Mouse (Mus musculus) gastrocnemius, adult 2 months (tissue): ENCODE measurements at regions not wholly inside any gene's neighbourhood (a gene's known extent, or its start where the extent isn't known, plus 50 kb on each side); places are given as distances from the start of the nearest gene placed in this dataset.

ENCODE experiments used
- DNase-seq: peaks from one replicate; pipeline ENCODE4 v3.0.0; 2022
- H3K27ac ChIP-seq: fragments of 200-600 bp; 2 replicates; pipeline ENCODE4 v1.8.1; 2022; ENCODE audit warnings: mild to moderate bottlenecking
- H3K4me3 ChIP-seq: fragments of 200-600 bp; 2 replicates; pipeline ENCODE4 v1.8.1; 2022; ENCODE audit warnings: mild to moderate bottlenecking, moderate library complexity
- CTCF ChIP-seq: fragments of 200-600 bp; IDR thresholded peaks from 2 replicates; pipeline ENCODE4 v1.8.1; 2022; ENCODE audit warnings: antibody characterized with exemption, mild to moderate bottlenecking, moderate library complexity
- intact Hi-C: fragments of 180-260 bp; cut with DNase I; formaldehyde crosslinking; loops from one replicate; pipeline ENCODE4 v1.15.1; 2025

DNA sequence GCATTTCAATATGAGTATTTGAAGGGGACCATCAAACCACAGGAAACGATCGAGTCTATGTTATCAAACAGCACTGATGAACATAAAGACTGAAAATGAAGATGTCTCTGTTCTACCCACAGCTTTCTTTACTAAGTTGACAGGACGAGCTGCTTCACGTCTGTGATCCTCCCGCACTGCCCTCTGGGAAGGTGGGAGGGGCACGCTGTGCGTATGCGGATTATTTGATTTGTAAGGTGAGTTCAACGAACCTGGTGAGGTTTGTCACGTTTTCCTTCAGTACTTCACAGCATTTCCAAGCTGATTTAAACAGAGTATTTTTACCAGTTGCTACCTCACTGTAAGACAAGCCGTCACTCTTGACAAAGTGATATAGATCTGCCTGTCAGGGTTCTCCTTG is 75.9 kb upstream of the Dusp10 start:
- intact Hi-C loops = no loop called here
- DNase-seq = no peak
- H3K4me3 ChIP-seq = no peak overlapping the region
- no peak overlapping the region for H3K27ac ChIP-seq
- TF ChIP-seq CTCF = no peak

DNA sequence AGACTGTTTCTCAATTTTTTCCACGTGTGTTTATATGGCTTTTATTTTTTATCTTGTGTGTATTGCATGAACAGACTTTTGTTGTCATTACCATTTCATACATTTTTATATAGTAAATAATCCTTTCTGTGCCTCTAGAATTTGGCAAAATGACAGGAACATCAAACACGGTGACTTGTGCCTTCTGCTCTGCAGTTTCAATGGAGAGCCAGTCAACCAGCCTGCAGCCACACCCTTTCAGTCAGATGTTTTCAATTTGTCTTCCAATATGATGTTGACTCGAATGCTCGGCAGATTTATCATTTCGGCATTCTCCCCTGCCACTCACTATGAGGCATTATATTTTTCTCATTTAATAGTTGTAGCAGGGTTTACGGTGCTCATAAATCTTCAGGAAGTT is 74.7 kb upstream of the Dusp10 start:
- DNase-seq = no peak
- Histone ChIP-seq H3K27ac (no peak overlapping the region), H3K4me3 (no peak overlapping the region)
- no peak for TF ChIP-seq CTCF
- intact Hi-C loops = no loop called here

DNA sequence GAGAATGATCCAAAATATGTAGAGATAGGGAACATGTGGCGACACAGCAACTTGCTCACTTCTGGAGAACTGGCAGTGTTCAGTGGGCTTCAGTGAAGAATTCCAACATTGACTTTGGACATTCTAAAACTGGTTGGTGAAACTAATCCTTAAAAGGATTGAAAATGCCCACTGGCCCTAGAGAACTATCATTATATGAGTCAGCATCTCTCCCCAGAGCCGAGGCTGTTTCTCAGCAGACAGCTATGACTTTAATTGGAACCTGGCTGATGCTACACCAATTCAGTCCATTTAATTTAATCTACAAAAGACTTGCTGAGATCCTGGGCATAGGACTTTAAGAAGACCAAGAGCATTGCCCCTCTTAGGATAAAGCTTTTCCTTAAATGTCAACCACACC is 72.4 kb upstream of the Dusp10 start:
- DNase-seq = no peak
- intact Hi-C loops = no loop called here
- no peak overlapping the region for H3K4me3 ChIP-seq
- no peak overlapping the region for H3K27ac ChIP-seq
- TF ChIP-seq CTCF = no peak

DNA sequence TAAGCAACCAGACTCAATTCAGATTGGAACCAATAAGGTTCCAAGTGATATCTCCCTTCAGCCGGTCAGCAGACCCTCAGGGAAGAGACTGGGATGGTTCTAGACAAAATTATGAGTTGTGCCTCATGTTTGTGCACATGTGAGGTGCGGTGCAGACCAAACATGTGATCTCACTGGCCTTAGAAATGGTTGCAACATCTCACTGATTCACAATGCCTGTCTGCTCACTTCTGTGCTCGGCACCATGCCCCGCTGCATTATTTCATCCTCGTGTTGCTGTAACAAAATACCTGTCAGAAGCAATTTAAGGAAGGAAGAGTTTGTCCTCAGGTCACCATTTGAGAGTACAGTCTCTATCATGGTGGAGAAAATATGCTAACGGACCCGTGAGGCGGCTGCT is 66.9 kb upstream of the Dusp10 start:
- intact Hi-C loops = no loop called here
- TF ChIP-seq CTCF = no peak
- DNase-seq = peak; percentile 50
- Histone ChIP-seq H3K27ac (no peak overlapping the region), H3K4me3 (no peak overlapping the region)

DNA sequence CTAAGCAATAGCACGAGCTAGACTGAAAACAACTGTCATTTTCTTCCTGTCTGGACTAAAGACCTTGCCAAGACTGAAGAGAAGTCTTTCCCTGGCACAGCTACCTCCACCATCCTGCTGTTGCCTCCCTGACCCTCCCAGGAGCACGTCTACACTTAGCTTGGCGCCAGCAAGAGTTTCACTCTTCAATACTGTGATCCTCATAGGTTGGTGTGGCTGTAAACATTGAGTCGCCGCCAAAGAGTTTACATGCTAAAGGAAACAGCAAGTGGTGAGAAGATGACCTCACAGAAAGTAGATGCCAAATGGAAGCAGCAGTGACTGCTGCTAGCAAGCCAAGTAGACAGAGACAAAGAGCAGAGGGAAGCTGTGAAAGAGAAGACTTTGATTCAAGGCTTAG is 66.0 kb upstream of the Dusp10 start:
- Histone ChIP-seq H3K4me3 (peak overlapping the region; percentile 40), H3K27ac (peak overlapping the region; percentile 9; the same call in 1 of the 2 replicates)
- no peak for TF ChIP-seq CTCF
- intact Hi-C loops = no loop called here
- peak; percentile 37 for DNase-seq

DNA sequence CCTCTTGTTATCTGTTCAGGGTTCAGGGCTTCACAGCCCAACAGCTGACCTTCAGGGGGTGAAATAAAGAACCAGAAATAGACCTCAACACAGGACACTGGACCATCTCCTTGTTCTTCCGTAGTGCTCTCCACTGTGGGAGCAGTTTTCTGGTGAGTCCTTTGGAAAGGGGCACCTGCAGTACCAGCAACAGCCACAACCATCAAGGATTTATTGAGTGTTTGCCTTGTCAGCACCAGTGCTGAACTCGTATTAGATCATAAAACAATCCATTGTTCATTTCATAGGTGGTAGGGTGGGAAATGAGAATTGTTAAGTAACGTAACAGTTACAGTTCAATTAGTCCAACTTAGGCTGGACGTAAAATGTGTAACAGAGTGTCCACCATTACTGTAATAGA is 63.9 kb upstream of the Dusp10 start:
- DNase-seq = no peak
- H3K27ac ChIP-seq = no peak overlapping the region

DNA sequence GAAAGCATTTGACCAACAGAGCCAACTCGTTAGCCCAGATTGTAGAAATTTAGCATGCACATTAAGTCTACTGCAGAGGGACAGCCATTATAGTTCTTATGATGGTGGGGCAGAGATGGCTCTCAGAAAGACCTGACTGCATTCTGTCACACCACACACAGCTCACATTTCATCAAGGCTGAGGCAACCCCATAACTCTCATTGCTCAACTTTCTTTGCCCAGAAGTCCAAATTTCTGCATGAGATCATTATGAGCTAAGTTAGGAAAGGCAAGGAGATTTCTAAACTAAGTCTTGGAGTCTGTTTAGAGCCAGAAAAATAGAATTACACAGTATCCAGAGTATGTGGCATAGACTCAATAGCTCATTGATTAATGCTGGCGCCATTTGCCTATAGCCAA is 59.0 kb upstream of the Dusp10 start:
- no peak for DNase-seq
- Histone ChIP-seq H3K4me3 (no peak overlapping the region), H3K27ac (0 out of 2 replicates have a peak overlapping the region, but pooled peaks have one; percentile 17)
- intact Hi-C loops = no loop called here
- no peak for TF ChIP-seq CTCF

More for the DNA sequence above, 63.9 kb upstream of the Dusp10 start:
- no peak overlapping the region for H3K4me3 ChIP-seq
- peak; percentile 18; the same call in 1 of the 2 replicates for TF ChIP-seq CTCF
- intact Hi-C loops = no loop called here

DNA sequence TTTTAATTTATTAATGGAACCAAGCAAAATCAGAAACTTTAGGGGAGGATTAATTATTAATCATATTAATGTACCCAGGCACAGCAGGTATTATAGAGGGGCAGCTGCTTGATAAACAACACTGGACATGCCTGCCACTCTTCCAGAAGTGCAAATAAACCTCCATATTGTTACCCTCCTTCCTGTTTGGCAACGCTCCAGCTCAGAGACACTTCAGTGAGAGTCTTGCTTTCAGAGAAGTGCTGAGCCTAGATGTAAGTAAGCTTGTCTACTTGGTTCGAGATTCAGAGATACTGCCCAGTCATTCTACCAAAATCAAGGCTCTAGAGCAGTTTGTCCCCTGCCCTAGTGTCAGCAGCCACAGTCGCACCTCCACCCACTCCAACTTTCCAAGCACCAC is 56.7 kb upstream of the Dusp10 start:
- Histone ChIP-seq H3K27ac (no peak overlapping the region), H3K4me3 (no peak overlapping the region)
- TF ChIP-seq CTCF = no peak
- intact Hi-C loops = no loop called here
- no peak for DNase-seq

DNA sequence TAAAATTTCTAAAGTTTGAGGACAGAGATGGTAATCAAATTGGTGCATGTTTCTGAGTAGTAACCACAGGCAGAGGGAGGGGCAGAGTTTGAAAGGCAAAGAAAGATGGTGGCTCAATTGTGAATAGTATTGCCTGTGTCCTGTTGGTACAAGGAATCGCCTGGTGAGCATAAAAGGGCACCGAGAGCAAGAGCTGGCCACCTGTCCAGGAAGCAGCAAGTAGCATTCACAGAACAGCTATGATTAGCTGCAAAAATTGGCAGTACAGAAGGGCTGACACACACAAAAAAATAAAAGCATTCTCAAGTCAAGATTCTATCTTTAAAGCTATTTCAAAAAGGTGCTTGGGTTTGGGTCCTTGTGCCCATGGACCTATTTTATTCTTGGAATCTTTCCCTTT is 51.7 kb upstream of the Dusp10 start:
- intact Hi-C loops = no loop called here
- DNase-seq = no peak
- TF ChIP-seq CTCF = no peak

DNA sequence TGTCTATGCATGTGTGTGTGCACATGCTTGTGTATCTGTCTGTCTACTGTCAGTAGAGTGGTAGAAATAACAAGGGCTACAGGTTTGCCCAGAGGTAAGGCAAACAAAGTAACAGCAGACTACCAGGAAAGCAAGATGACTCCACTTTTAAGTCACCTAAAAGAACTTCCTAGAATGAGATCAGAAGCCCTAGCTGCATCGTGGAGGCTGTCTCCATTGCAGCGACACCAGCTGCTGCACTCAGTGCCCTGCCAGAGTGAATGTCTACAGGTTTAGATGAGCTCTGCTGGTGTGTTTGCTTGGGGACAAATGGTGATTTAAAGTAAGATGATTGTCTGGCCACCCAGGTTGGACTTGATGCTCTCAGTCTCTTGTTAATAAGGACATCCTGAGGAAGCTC is 50.6 kb upstream of the Dusp10 start:
- intact Hi-C loops = no loop called here
- H3K27ac ChIP-seq = no peak overlapping the region
- TF ChIP-seq CTCF = no peak

More for the DNA sequence above, 51.7 kb upstream of the Dusp10 start:
- Histone ChIP-seq H3K4me3 (no peak overlapping the region), H3K27ac (no peak overlapping the region)

DNA sequence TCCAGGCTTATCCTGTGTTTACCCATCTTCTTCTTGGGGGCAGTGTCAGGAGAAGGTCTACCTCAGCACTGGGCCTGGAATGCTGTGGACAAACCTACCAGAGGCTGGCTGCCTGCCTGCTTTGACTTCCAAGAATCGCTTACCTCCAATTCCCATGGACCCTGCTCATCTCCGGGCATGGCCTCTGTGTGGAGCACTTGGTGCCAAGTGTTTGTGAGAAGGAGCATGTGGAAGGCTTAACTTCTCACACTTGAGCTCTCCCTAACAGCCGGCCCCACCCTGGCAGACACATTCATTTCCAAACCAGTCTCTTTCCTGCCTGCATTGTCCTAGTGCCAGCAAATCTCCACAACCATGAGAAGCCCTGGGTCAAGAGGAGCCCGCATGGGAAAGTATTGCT is 49.8 kb upstream of the Dusp10 start:
- intact Hi-C loops = no loop called here
- no peak for DNase-seq
- Histone ChIP-seq H3K27ac (no peak overlapping the region), H3K4me3 (no peak overlapping the region)
- TF ChIP-seq CTCF = no peak

More for the DNA sequence above, 50.6 kb upstream of the Dusp10 start:
- H3K4me3 ChIP-seq = no peak overlapping the region
- no peak for DNase-seq
